Mouse (Mus musculus) left cerebral cortex, postnatal 25 days (tissue): Measurements from ENCODE around the gene Timd4. TPM values are rescaled to one million over a fixed set of nuclear protein-coding genes. Genes with fewer than 3 reads are reported as not detected.

Experiments used
- total RNA-seq, 2 experiments: library from RNA; stranded (reverse); gene quantifications; 2 replicates each; pipeline ENCODE4 v1.2.3; 2021

Gene Timd4
- total RNA-seq, 2 experiments from 2014 or later = not detected

Other genes with a start within 250 kb of the Timd4 start
- gene BC053393, start 239.3 kb upstream of the Timd4 start, total RNA-seq = not detected
- not detected for gene Dppa1, start 181.5 kb upstream of the Timd4 start, total RNA-seq
- gene Timd2, start 103.7 kb upstream of the Timd4 start, total RNA-seq = not detected
- not detected for gene Havcr1, start 75.7 kb upstream of the Timd4 start, total RNA-seq